8 mouse cellular contexts compared by ENCODE assay signal in genomic region chr15:100616221-100616620, GRCm38 (mm10). TPM values are rescaled to one million over a fixed set of nuclear protein-coding genes. Genes with fewer than 3 reads are reported as not detected.
A peak's percentile ranks its signal among the peaks of the same experiment; 100 is the strongest.
DNase-seq lines count a peak whose midpoint lies in the region; ATAC-seq and TF ChIP-seq lines count a peak whose summit lies in the region.

No protein-coding gene starts in this region.

- H3K9ac ChIP-seq in heart, embryonic 11.5 days (ENCODE audit: low read depth, low read length), result peak overlapping the region; percentile 98
- H3K9ac ChIP-seq in CH12.LX (ENCODE audit: insufficient read depth, low read depth), result peak overlapping the region; percentile 93
- peak overlapping the region; percentile 87 for H3K9ac ChIP-seq in forebrain, embryonic 12.5 days
- H3K9ac ChIP-seq in liver, embryonic 15.5 days, result peak overlapping the region; percentile 96

- peak overlapping the region; percentile 81 for H3K4me2 ChIP-seq in heart, embryonic 11.5 days
- peak overlapping the region; percentile 44 for H3K4me2 ChIP-seq in CH12.LX (ENCODE audit: insufficient read depth, low read depth, poor library complexity, severe bottlenecking)
- H3K4me2 ChIP-seq in forebrain, embryonic 12.5 days, result peak overlapping the region; percentile 85
- peak overlapping the region; percentile 82 for H3K4me2 ChIP-seq in liver, embryonic 15.5 days

- in situ Hi-C loops in CH12.LX (cut with MboI; ENCODE audit: low pct_ligation_motif_present, low pct_unique_long_range_greater_than_20kb, low sequenced_read_pairs), result no loop called here

- dilution Hi-C loops in CH12.LX (cut with MboI; ENCODE audit: extremely low pct_ligation_motif_present, extremely low pct_unique_long_range_greater_than_20kb, low sequenced_read_pairs), result no loop called here

- no peak for TF ChIP-seq CTCF in CH12.LX (conservative IDR thresholded peaks at IDR 0.05 in 1 of 2, IDR thresholded peaks at IDR 0.05 in 1 of 2; ENCODE audit: low read depth in 2 of 2, low read length in 2 of 2)

- H3K79me2 ChIP-seq in CH12.LX (replicated peaks; ENCODE audit: control insufficient read depth, extremely low read depth, insufficient read depth, poor library complexity, severe bottlenecking), result peaks cover 13% of the 10 kb centered on the region

- 2% methylated on average over 19 of the region's 19 CpGs for WGBS in heart, embryonic 11.5 days (ENCODE audit: insufficient replicate concordance)
- WGBS in forebrain, embryonic 12.5 days, result 1% methylated on average over 19 of the region's 19 CpGs
- WGBS in liver, embryonic 15.5 days (ENCODE audit: insufficient replicate concordance), result 0% methylated on average over 19 of the region's 19 CpGs

- H3K4me3 ChIP-seq in heart, embryonic 11.5 days (ENCODE audit: low read depth, low read length), result peak overlapping the region; percentile 98
- peak overlapping the region; percentile 79 to 97 (median 87) for H3K4me3 ChIP-seq in CH12.LX (replicated peaks in 1 of 3; ENCODE audit: low read depth in 2 of 3, low read length in 2 of 3, poor library complexity in 1 of 3)
- H3K4me3 ChIP-seq in forebrain, embryonic 12.5 days (replicated peaks), result peak overlapping the region; percentile 81
- peak overlapping the region; percentile 93 for H3K4me3 ChIP-seq in liver, embryonic 15.5 days (replicated peaks)

- H3K27ac ChIP-seq in heart, embryonic 11.5 days (ENCODE audit: low read depth, low read length), result peak overlapping the region; percentile 97
- H3K27ac ChIP-seq in CH12.LX (ENCODE audit: insufficient read depth, low read depth), result no peak overlapping the region
- H3K27ac ChIP-seq in forebrain, embryonic 12.5 days, result peak overlapping the region; percentile 93
- peak overlapping the region; percentile 98 for H3K27ac ChIP-seq in liver, embryonic 15.5 days (replicated peaks)

- H3K36me3 ChIP-seq in heart, embryonic 11.5 days (ENCODE audit: control insufficient read depth, insufficient read depth, low read length), result peaks cover 20% of the 10 kb centered on the region
- H3K36me3 ChIP-seq in CH12.LX (replicated peaks in 1 of 2; ENCODE audit: control insufficient read depth in 1 of 2, insufficient read depth in 1 of 2, low read length in 1 of 2), result peaks cover 33 to 45% of the 10 kb centered on the region in 2 experiments
- H3K36me3 ChIP-seq in forebrain, embryonic 12.5 days (replicated peaks), result peaks cover 37% of the 10 kb centered on the region
- H3K36me3 ChIP-seq in liver, embryonic 15.5 days (replicated peaks), result peaks cover 47% of the 10 kb centered on the region

- no peaks in the 10 kb centered on the region for H3K9me3 ChIP-seq in heart, embryonic 11.5 days (replicated peaks; ENCODE audit: control insufficient read depth, low read length)
- no peaks in the 10 kb centered on the region for H3K9me3 ChIP-seq in CH12.LX (replicated peaks; ENCODE audit: low read length)
- H3K9me3 ChIP-seq in forebrain, embryonic 12.5 days, result no peaks in the 10 kb centered on the region
- H3K9me3 ChIP-seq in liver, embryonic 15.5 days (replicated peaks), result no peaks in the 10 kb centered on the region

- TF ChIP-seq POLR2A in CH12.LX (IDR thresholded peaks at IDR 0.05; ENCODE audit: low read depth, low read length), result no peak

- TF ChIP-seq RAD21 in CH12.LX (IDR thresholded peaks at IDR 0.05; ENCODE audit: low read depth, low read length), result no peak

- no peaks in the 10 kb centered on the region for H3K27me3 ChIP-seq in heart, embryonic 11.5 days (ENCODE audit: control insufficient read depth, insufficient read depth, low read length)
- no peaks in the 10 kb centered on the region for H3K27me3 ChIP-seq in CH12.LX (replicated peaks)
- no peaks in the 10 kb centered on the region; the same call in 1 of the 2 replicates for H3K27me3 ChIP-seq in forebrain, embryonic 12.5 days
- H3K27me3 ChIP-seq in liver, embryonic 15.5 days, result no peaks in the 10 kb centered on the region

- DNase-seq in heart, postnatal 14 days, result no peak
- DNase-seq in CH12.LX (ENCODE audit: extremely low read depth), result no peak
- DNase-seq in left cerebral cortex, postnatal 4 days, result no peak
- no peak for DNase-seq in cerebellum, postnatal 25 days
- DNase-seq in adrenal gland, postnatal 14 days, result no peak

- peaks cover 15% of the 10 kb centered on the region for H3K4me1 ChIP-seq in heart, embryonic 11.5 days (ENCODE audit: control insufficient read depth, insufficient read depth, low read length)
- peaks cover 11 to 23% of the 10 kb centered on the region in 2 experiments for H3K4me1 ChIP-seq in CH12.LX (ENCODE audit: control insufficient read depth in 1 of 2, insufficient read depth in 2 of 2)
- peaks cover 22% of the 10 kb centered on the region for H3K4me1 ChIP-seq in forebrain, embryonic 12.5 days
- peaks cover 30% of the 10 kb centered on the region for H3K4me1 ChIP-seq in liver, embryonic 15.5 days (replicated peaks)

- intact Hi-C loops in heart, postnatal 14 days (cut with DNase I), result loop anchor here (5.0 kb wide), 1 partner anchor 1911 kb away; no protein-coding TSS in a partner anchor
- intact Hi-C loops in left cerebral cortex, postnatal 4 days (cut with DNase I), result no loop called here

- TF ChIP-seq EP300 in CH12.LX (IDR thresholded peaks at IDR 0.05; ENCODE audit: low read length), result no peak

- ATAC-seq in heart, embryonic 11.5 days (replicated peaks; ENCODE audit: insufficient number of reproducible peaks, low FRiP score, low TSS enrichment), result no peak
- peak; percentile 16 for ATAC-seq in forebrain, embryonic 12.5 days (ENCODE audit: low FRiP score)
- ATAC-seq in liver, embryonic 15.5 days (ENCODE audit: insufficient read depth), result no peak

TF ChIP-seq in CH12.LX, 34 proteins besides CTCF, POLR2A, EP300 and RAD21 (continues in another document):
- no peak for TF ChIP-seq USF1 (IDR thresholded peaks at IDR 0.05; ENCODE audit: low read depth, low read length)
- no peak for TF ChIP-seq USF2 (conservative IDR thresholded peaks at IDR 0.05; ENCODE audit: low read depth, low read length)
- no peak for TF ChIP-seq ZNF384 (IDR thresholded peaks at IDR 0.05; ENCODE audit: low read depth, low read length)
- TF ChIP-seq RCOR1 (conservative IDR thresholded peaks at IDR 0.05; ENCODE audit: low read depth, low read length), result no peak
- TF ChIP-seq KAT2A (IDR thresholded peaks at IDR 0.05; ENCODE audit: insufficient replicate concordance, low read length), result no peak
- no peak for TF ChIP-seq MYC (IDR thresholded peaks at IDR 0.05; ENCODE audit: low read depth, low read length)
- TF ChIP-seq E2F4 (IDR thresholded peaks at IDR 0.05; ENCODE audit: insufficient replicate concordance, low read depth, low read length), result no peak
- no peak for TF ChIP-seq BHLHE40 (IDR thresholded peaks at IDR 0.05; ENCODE audit: low read depth, low read length)
- TF ChIP-seq MAFK (IDR thresholded peaks at IDR 0.05; ENCODE audit: insufficient replicate concordance, low read length), result no peak
- TF ChIP-seq CHD2 (IDR thresholded peaks at IDR 0.05; ENCODE audit: low read length), result no peak
- TF ChIP-seq TBP (conservative IDR thresholded peaks at IDR 0.05; ENCODE audit: low read depth, low read length), result no peak
- no peak for TF ChIP-seq JUND (conservative IDR thresholded peaks at IDR 0.05; ENCODE audit: low read depth, low read length)
- TF ChIP-seq ZC3H11A (IDR thresholded peaks at IDR 0.05; ENCODE audit: low read depth, low read length), result no peak
- no peak for TF ChIP-seq SIN3A (IDR thresholded peaks at IDR 0.05; ENCODE audit: low read length)

RNA-seq across cellular contexts. Expression of gene Dazap2, which starts 1.1 kb away (rescaled TPM):
- 219 and 233 TPM in 2 replicates for polyA plus RNA-seq in heart, embryonic 11.5 days (2014; fragmentation: Nextera tagmentation; extraction: Ambion mirVana)
- 100 to 1,000 TPM; 146 to 158 TPM for total RNA-seq in heart, postnatal 14 days (2021)
- total RNA-seq in CH12.LX (2012; rRNA removed) (56.0 and 63.8 TPM in 2 replicates), CH12.LX (2014; rRNA removed) (139 and 159 TPM in 2 replicates)
- polyA plus RNA-seq in CH12.LX (2012; ENCODE audit: insufficient read length, low read depth), result 160 and 213 TPM in 2 replicates
- 197 and 204 TPM in 2 replicates for polyA plus RNA-seq in forebrain, embryonic 12.5 days (2016; fragmentation: Nextera tagmentation; extraction: Ambion mirVana)
- polyA plus RNA-seq in liver, embryonic 15.5 days (2015; fragmentation: Nextera tagmentation; extraction: Ambion mirVana), result 145 and 148 TPM in 2 replicates
- 10 to 100 TPM; 67.6 to 71.0 TPM for total RNA-seq in left cerebral cortex, postnatal 4 days (2021)
- 208 and 209 TPM in 2 replicates for total RNA-seq in adrenal gland, postnatal 14 days (2021)

RNA-seq across cellular contexts. Expression of gene Pou6f1, which starts 16.4 kb away (rescaled TPM):
- 2.3 and 3.1 TPM in 2 replicates for polyA plus RNA-seq in heart, embryonic 11.5 days (2014; fragmentation: Nextera tagmentation; extraction: Ambion mirVana)
- total RNA-seq in heart, postnatal 14 days (2021), result 10 to 100 TPM; 13.2 to 14.6 TPM
- 3.5 and 7.4 TPM in 2 replicates for total RNA-seq in CH12.LX (2012; rRNA removed)
- total RNA-seq in CH12.LX (2014; rRNA removed), result 0.97 and 1.7 TPM in 2 replicates
- polyA plus RNA-seq in CH12.LX (2012; ENCODE audit: insufficient read length, low read depth), result 6.3 and 9.1 TPM in 2 replicates
- 27.3 and 33.8 TPM in 2 replicates for polyA plus RNA-seq in forebrain, embryonic 12.5 days (2016; fragmentation: Nextera tagmentation; extraction: Ambion mirVana)
- 0.14 and 0.37 TPM in 2 replicates for polyA plus RNA-seq in liver, embryonic 15.5 days (2015; fragmentation: Nextera tagmentation; extraction: Ambion mirVana)
- 100 to 1,000 TPM; 123 to 125 TPM for total RNA-seq in left cerebral cortex, postnatal 4 days (2021)
- 17.2 and 17.8 TPM in 2 replicates for total RNA-seq in adrenal gland, postnatal 14 days (2021)

RNA-seq across cellular contexts. Expression of gene Smagp, which starts 20.5 kb away (rescaled TPM):
- 12.2 and 15.3 TPM in 2 replicates for polyA plus RNA-seq in heart, embryonic 11.5 days (2014; fragmentation: Nextera tagmentation; extraction: Ambion mirVana)
- 10 to 100 TPM; 14.8 to 17.1 TPM for total RNA-seq in heart, postnatal 14 days (2021)
- total RNA-seq in CH12.LX (2012; rRNA removed) (4.9 and 7.0 TPM in 2 replicates), CH12.LX (2014; rRNA removed) (0.55 and 1.3 TPM in 2 replicates)
- polyA plus RNA-seq in CH12.LX (2012; ENCODE audit: insufficient read length, low read depth), result 3.2 and 4.8 TPM in 2 replicates
- 2.8 and 2.9 TPM in 2 replicates for polyA plus RNA-seq in forebrain, embryonic 12.5 days (2016; fragmentation: Nextera tagmentation; extraction: Ambion mirVana)
- 9.3 and 10.8 TPM in 2 replicates for polyA plus RNA-seq in liver, embryonic 15.5 days (2015; fragmentation: Nextera tagmentation; extraction: Ambion mirVana)
- total RNA-seq in left cerebral cortex, postnatal 4 days (2021), result 1 to 10 TPM; 2.4 to 3.2 TPM
- total RNA-seq in adrenal gland, postnatal 14 days (2021), result 45.7 and 50.1 TPM in 2 replicates

RNA-seq across cellular contexts. Expression of gene Bin2, which starts 53.1 kb away (rescaled TPM):
- polyA plus RNA-seq in heart, embryonic 11.5 days (2014; fragmentation: Nextera tagmentation; extraction: Ambion mirVana), result 6.3 and 6.6 TPM in 2 replicates
- 1 to 10 TPM; 1.8 to 3.9 TPM for total RNA-seq in heart, postnatal 14 days (2021)
- total RNA-seq in CH12.LX (2012; rRNA removed), result 60.4 and 64.8 TPM in 2 replicates
- total RNA-seq in CH12.LX (2014; rRNA removed), result 49.2 and 51.4 TPM in 2 replicates
- 72.8 and 89.9 TPM in 2 replicates for polyA plus RNA-seq in CH12.LX (2012; ENCODE audit: insufficient read length, low read depth)
- polyA plus RNA-seq in forebrain, embryonic 12.5 days (2016; fragmentation: Nextera tagmentation; extraction: Ambion mirVana), result 1.9 and 2.2 TPM in 2 replicates
- 18.2 and 22.2 TPM in 2 replicates for polyA plus RNA-seq in liver, embryonic 15.5 days (2015; fragmentation: Nextera tagmentation; extraction: Ambion mirVana)
- total RNA-seq in left cerebral cortex, postnatal 4 days (2021), result 1 to 10 TPM; 1.8 to 2.4 TPM
- total RNA-seq in adrenal gland, postnatal 14 days (2021), result 3.6 and 14.8 TPM in 2 replicates
